Mouse (Mus musculus) retina, postnatal 7 days (tissue): ENCODE data around the gene Ebf3.

Experiments used
- DNase-seq: peaks from one replicate; pipeline ENCODE4 v3.0.0-alpha.2; 2012; ENCODE audit warnings: low read depth, low spot score

The Ebf3 gene

GRCm38 (mm10) chr7:137208556-137208955 lies 105.7 kb downstream of the Ebf3 start:
- DNase-seq: no peak

GRCm38 (mm10) chr7:137206770-137207285 lies 107.4 kb downstream of the Ebf3 start:
- DNase-seq: no peak

- DNase-seq: no peak
Observed at GRCm38 (mm10) chr7:137199533-137199932, 114.7 kb downstream of the Ebf3 start.

GRCm38 (mm10) chr7:137198921-137199320 lies 115.3 kb downstream of the Ebf3 start:
- no peak for DNase-seq

GRCm38 (mm10) chr7:137197118-137198030 lies 116.9 kb downstream of the Ebf3 start:
- DNase-seq: no peak

- DNase-seq: no peak
Observed at GRCm38 (mm10) chr7:137196536-137196935, 117.7 kb downstream of the Ebf3 start.

- DNase-seq: no peak
Observed at GRCm38 (mm10) chr7:137192776-137193278, 121.4 kb downstream of the Ebf3 start.

GRCm38 (mm10) chr7:137191889-137192288 lies 122.4 kb downstream of the Ebf3 start:
- DNase-seq: no peak

- DNase-seq: no peak
Observed at GRCm38 (mm10) chr7:137172278-137172677, 142.0 kb downstream of the Ebf3 start.

- no peak for DNase-seq
Observed at GRCm38 (mm10) chr7:137159086-137159485, 155.2 kb downstream of the Ebf3 start.

GRCm38 (mm10) chr7:137154623-137155022 lies 159.6 kb downstream of the Ebf3 start:
- no peak for DNase-seq

GRCm38 (mm10) chr7:137151854-137152253 lies 162.4 kb downstream of the Ebf3 start:
- DNase-seq: no peak

- DNase-seq: no peak
Observed at GRCm38 (mm10) chr7:137147101-137147500, 167.1 kb downstream of the Ebf3 start.
